Mouse (Mus musculus): ENCODE data around the gene Fgd2. TPM values are rescaled to one million over a fixed set of nuclear protein-coding genes. Genes with fewer than 3 reads are reported as not detected.

The Fgd2 gene
- total and polyA plus RNA-seq, 2 experiments from 2014 or later, result 10.9 to 14.7 TPM

- TF ChIP-seq CTCF (IDR thresholded peaks at IDR 0.05; ENCODE audit: low read depth), result no peak
- no peak for DNase-seq (ENCODE audit: low spot score)
- Histone ChIP-seq H3K4me1 (ENCODE audit: insufficient read depth, low read length) (peaks cover 2% of the 10 kb centered on the region; the same call in 1 of the 2 replicates), H3K4me3 (ENCODE audit: low read length) (no peak overlapping the region), H3K4me2 (ENCODE audit: low read depth, low read length) (no peak overlapping the region), H3K36me3 (ENCODE audit: insufficient read depth, low read length) (no peaks in the 10 kb centered on the region), H3K27me3 (ENCODE audit: insufficient read depth, low read length) (no peaks in the 10 kb centered on the region), H3K9me3 (ENCODE audit: low read length) (no peaks in the 10 kb centered on the region), H3K9ac (replicated peaks; ENCODE audit: low read length) (no peak overlapping the region), H3K27ac (no peak overlapping the region)
- no peak for ATAC-seq
- WGBS, result 65% methylated on average over 8 of the region's 8 CpGs
Measured at GRCm38 (mm10) chr17:29361982-29362691, 1.4 kb downstream of the Fgd2 start.

GRCm38 (mm10) chr17:29363109-29363508 is 2.4 kb downstream of the Fgd2 start:
- H3K9me3 ChIP-seq (ENCODE audit: low read length), result no peaks in the 10 kb centered on the region
- no peak overlapping the region for H3K4me3 ChIP-seq (ENCODE audit: low read length)
- no peak for ATAC-seq
- no peaks in the 10 kb centered on the region for H3K27me3 ChIP-seq (ENCODE audit: insufficient read depth, low read length)
- H3K27ac ChIP-seq, result no peak overlapping the region
- no peaks in the 10 kb centered on the region for H3K4me1 ChIP-seq (ENCODE audit: insufficient read depth, low read length)
- no peaks in the 10 kb centered on the region for H3K36me3 ChIP-seq (ENCODE audit: insufficient read depth, low read length)
- TF ChIP-seq CTCF (IDR thresholded peaks at IDR 0.05; ENCODE audit: low read depth), result no peak
- DNase-seq (ENCODE audit: low spot score), result no peak
- no peak overlapping the region for H3K4me2 ChIP-seq (ENCODE audit: low read depth, low read length)
- no peak overlapping the region for H3K9ac ChIP-seq (replicated peaks; ENCODE audit: low read length)
- WGBS, result 84% methylated on average over 8 of the region's 8 CpGs

GRCm38 (mm10) chr17:29365105-29365621 is 4.4 kb downstream of the Fgd2 start:
- no peak overlapping the region for H3K9ac ChIP-seq (replicated peaks; ENCODE audit: low read length)
- H3K27ac ChIP-seq, result no peak overlapping the region
- ATAC-seq (no peak), DNase-seq (ENCODE audit: low spot score) (no peak)
- TF ChIP-seq CTCF (IDR thresholded peaks at IDR 0.05; ENCODE audit: low read depth), result no peak
- no peaks in the 10 kb centered on the region for H3K4me1 ChIP-seq (ENCODE audit: insufficient read depth, low read length)
- WGBS, result 86% methylated on average over 13 of the region's 13 CpGs
- no peaks in the 10 kb centered on the region for H3K36me3 ChIP-seq (ENCODE audit: insufficient read depth, low read length)
- no peak overlapping the region for H3K4me3 ChIP-seq (ENCODE audit: low read length)
- H3K9me3 ChIP-seq (ENCODE audit: low read length), result no peaks in the 10 kb centered on the region
- H3K27me3 ChIP-seq (ENCODE audit: insufficient read depth, low read length), result no peaks in the 10 kb centered on the region
- H3K4me2 ChIP-seq (ENCODE audit: low read depth, low read length), result no peak overlapping the region

- DNase-seq (ENCODE audit: low spot score) (no peak), ATAC-seq (peak; percentile 28; the same call in 1 of the 2 replicates)
- TF ChIP-seq CTCF (IDR thresholded peaks at IDR 0.05; ENCODE audit: low read depth), result no peak
- H3K4me1 ChIP-seq (ENCODE audit: insufficient read depth, low read length), result no peaks in the 10 kb centered on the region
- WGBS, result 27% methylated on average over 7 of the region's 7 CpGs
- no peak overlapping the region for H3K4me2 ChIP-seq (ENCODE audit: low read depth, low read length)
- H3K27ac ChIP-seq, result no peak overlapping the region
- no peak overlapping the region for H3K4me3 ChIP-seq (ENCODE audit: low read length)
- H3K27me3 ChIP-seq (ENCODE audit: insufficient read depth, low read length), result no peaks in the 10 kb centered on the region
- H3K9ac ChIP-seq (replicated peaks; ENCODE audit: low read length), result no peak overlapping the region
- no peaks in the 10 kb centered on the region for H3K36me3 ChIP-seq (ENCODE audit: insufficient read depth, low read length)
- H3K9me3 ChIP-seq (ENCODE audit: low read length), result no peaks in the 10 kb centered on the region
Measured at GRCm38 (mm10) chr17:29368726-29369125, 8.0 kb downstream of the Fgd2 start.

DNA sequence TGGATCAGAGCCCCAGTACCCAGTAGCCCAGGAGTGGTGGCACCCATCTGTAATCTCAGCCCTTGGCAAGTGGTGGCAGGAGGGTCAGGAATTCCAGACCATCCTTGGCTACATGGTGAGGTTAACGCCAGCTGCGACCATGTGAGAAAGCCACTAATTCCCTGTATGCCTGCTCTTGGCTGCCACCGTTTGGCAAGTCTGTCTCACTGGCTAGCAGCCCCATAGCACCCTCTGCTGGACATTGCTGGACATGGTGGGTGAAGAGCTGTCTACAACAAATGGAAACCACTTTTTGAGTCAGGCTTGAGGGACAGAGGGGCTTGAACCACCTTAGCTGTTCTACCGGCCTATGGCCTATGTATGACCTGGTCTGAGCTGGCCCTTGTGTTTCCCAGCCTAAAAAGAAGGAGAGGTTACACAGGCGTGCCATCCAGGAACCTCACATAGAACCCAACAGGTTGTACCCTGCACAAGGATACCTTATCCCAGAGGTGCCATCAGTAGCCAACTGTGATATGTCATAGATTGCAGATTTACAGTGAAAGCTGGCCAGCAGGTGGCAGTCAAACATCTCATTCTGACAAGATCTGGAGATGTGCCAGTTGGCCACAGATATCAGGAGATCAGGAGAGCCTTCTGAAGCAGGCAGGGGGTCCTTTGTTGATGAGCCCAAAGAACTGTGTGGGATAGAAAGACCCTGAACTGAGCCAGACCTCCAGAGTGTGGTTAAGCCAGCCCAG is 10.4 kb downstream of the Fgd2 start:
- ATAC-seq (peak; percentile 70), DNase-seq (ENCODE audit: low spot score) (peak; percentile 97)
- Histone ChIP-seq H3K27me3 (ENCODE audit: insufficient read depth, low read length) (no peaks in the 10 kb centered on the region), H3K36me3 (ENCODE audit: insufficient read depth, low read length) (no peaks in the 10 kb centered on the region), H3K4me1 (ENCODE audit: insufficient read depth, low read length) (no peaks in the 10 kb centered on the region), H3K27ac (peak overlapping the region; percentile 27; the same call in 1 of the 2 replicates), H3K9ac (replicated peaks; ENCODE audit: low read length) (no peak overlapping the region), H3K4me3 (ENCODE audit: low read length) (no peak overlapping the region), H3K9me3 (ENCODE audit: low read length) (no peaks in the 10 kb centered on the region), H3K4me2 (ENCODE audit: low read depth, low read length) (no peak overlapping the region)
- TF ChIP-seq CTCF (IDR thresholded peaks at IDR 0.05; ENCODE audit: low read depth), result peak; percentile 100
- 9% methylated on average over 5 of the region's 5 CpGs for WGBS

DNA sequence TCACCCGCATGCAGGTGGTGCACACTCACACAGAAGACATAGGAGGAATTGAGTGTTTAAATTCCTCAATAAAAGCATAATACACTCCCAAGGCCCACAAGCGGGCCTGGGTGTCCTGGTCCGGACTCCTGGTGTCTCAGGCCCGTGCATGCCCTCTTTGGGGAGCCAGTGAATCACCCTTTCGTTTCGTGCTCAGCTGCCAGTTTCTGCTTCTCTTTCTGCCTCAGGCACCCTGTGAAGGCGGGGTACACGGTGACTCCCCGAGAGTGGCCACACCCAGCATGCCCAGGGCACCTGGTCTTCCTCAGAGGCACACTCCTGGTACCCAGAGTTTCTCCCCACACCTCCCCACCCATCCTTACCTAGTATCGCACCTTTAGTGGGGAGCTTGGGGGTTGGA is 15.2 kb downstream of the Fgd2 start:
- no peak for TF ChIP-seq CTCF (IDR thresholded peaks at IDR 0.05; ENCODE audit: low read depth)
- H3K4me3 ChIP-seq (ENCODE audit: low read length), result no peak overlapping the region

More for the DNA sequence above, 15.2 kb downstream of the Fgd2 start:
- no peak overlapping the region for H3K27ac ChIP-seq
- H3K36me3 ChIP-seq (ENCODE audit: insufficient read depth, low read length), result no peaks in the 10 kb centered on the region
- WGBS, result 82% methylated on average over 10 of the region's 10 CpGs
- no peak overlapping the region for H3K9ac ChIP-seq (replicated peaks; ENCODE audit: low read length)
- DNase-seq (ENCODE audit: low spot score) (no peak), ATAC-seq (no peak)
- H3K27me3 ChIP-seq (ENCODE audit: insufficient read depth, low read length), result no peaks in the 10 kb centered on the region
- H3K9me3 ChIP-seq (ENCODE audit: low read length), result no peaks in the 10 kb centered on the region
- H3K4me1 ChIP-seq (ENCODE audit: insufficient read depth, low read length), result no peaks in the 10 kb centered on the region
- H3K4me2 ChIP-seq (ENCODE audit: low read depth, low read length), result no peak overlapping the region

Measured in hindbrain, postnatal 0 days (tissue).